Mouse (Mus musculus): Measurements from ENCODE around the gene Dimt1. TPM values are rescaled to one million over a fixed set of nuclear protein-coding genes. Genes with fewer than 3 reads are reported as not detected.
A peak's percentile ranks its signal among the peaks of the same experiment; 100 is the strongest.

Gene Dimt1
- polyA plus RNA-seq, 1 experiment from 2014 or later: 56.9 TPM

DNA sequence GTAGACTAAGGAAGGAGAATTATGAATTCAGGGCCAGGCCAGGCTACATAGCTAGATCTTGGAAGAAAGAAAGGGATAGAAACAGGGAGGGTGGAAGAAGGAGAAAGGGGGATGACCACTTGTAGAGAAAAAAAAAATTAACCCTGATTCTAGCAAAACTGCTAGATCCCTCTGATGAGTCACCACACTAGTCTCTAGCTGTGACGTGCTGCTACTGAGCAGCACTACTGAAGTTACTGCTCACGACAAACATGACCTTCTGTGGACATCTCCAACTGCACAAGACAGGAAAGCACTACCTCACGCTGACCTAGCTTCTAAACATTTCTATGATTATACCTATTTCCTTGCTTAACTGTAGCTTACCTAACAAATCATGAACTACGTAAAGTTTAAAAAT is 18.6 kb upstream of the Dimt1 start:
- Histone ChIP-seq H3K4me1 (ENCODE audit: insufficient read depth) (no peaks in the 10 kb centered on the region), H3K4me2 (no peak overlapping the region), H3K36me3 (ENCODE audit: insufficient read depth) (peaks cover 14% of the 10 kb centered on the region; the same call in 1 of the 2 replicates), H3K9me3 (ENCODE audit: low read depth, low read length) (0 out of 2 replicates have a peak, but pooled peaks cover 3% of the 10 kb centered on the region), H3K9ac (no peak overlapping the region), H3K4me3 (ENCODE audit: low read depth, low read length) (no peak overlapping the region), H3K27me3 (ENCODE audit: insufficient read depth, low read length) (no peaks in the 10 kb centered on the region), H3K27ac (ENCODE audit: low read depth) (no peak overlapping the region)
- WGBS: 94% methylated on average over 4 of the region's 4 CpGs
- DNase-seq (no peak), ATAC-seq (ENCODE audit: insufficient read depth) (no peak)
- no peak for TF ChIP-seq CTCF (IDR thresholded peaks at IDR 0.05; ENCODE audit: low read depth)

DNA sequence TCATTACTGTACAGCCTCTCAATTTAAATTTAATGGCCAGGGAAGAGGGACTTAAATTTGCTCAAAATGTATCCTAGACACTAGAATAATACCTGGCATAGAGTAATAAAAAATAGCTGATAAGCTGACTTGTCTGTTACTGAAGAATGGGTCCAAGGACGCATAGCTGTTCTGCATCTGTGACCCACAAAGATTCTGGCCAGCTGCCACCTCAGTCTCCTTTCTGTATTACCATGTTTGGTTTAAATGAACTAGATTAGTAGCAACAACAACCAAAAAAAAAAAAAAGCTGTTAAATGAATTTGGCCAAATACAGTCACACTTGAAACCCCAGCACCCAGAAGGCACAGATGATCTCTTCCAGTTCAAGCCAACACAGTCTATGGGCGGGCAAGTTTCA is 17.7 kb upstream of the Dimt1 start:
- H3K27me3 ChIP-seq (ENCODE audit: insufficient read depth, low read length): no peaks in the 10 kb centered on the region
- ATAC-seq (ENCODE audit: insufficient read depth) (no peak), DNase-seq (peak; percentile 16)
- H3K4me3 ChIP-seq (ENCODE audit: low read depth, low read length): no peak overlapping the region
- H3K9me3 ChIP-seq (ENCODE audit: low read depth, low read length): 0 out of 2 replicates have a peak, but pooled peaks cover 3% of the 10 kb centered on the region
- H3K36me3 ChIP-seq (ENCODE audit: insufficient read depth): peaks cover 8% of the 10 kb centered on the region; the same call in 1 of the 2 replicates
- no peak for TF ChIP-seq CTCF (IDR thresholded peaks at IDR 0.05; ENCODE audit: low read depth)
- 72% methylated on average over 2 of the region's 2 CpGs for WGBS
- no peak overlapping the region for H3K4me2 ChIP-seq
- no peak overlapping the region for H3K9ac ChIP-seq
- H3K4me1 ChIP-seq (ENCODE audit: insufficient read depth): no peaks in the 10 kb centered on the region
- H3K27ac ChIP-seq (ENCODE audit: low read depth): no peak overlapping the region

DNA sequence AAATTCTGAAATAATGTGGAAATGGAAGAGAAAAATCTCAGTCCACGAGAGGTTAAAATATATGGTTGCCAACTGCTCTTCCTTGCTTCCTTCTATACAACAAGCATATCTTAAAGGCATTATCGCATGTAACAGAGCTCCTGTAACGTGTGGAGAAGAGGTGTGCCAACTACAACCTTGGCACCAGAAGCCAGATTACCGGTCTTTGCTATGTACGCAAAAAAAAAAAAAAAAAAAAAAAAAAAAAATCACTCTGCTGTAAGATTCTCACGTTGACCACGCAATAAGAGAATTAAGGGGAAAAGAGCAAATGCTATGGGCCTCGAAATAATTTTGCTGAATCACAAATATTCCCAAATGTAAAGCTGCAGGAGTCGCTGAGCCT is 11.1 kb upstream of the Dimt1 start:
- H3K4me3 ChIP-seq (ENCODE audit: low read depth, low read length): peak overlapping the region; percentile 99
- peak overlapping the region; percentile 74 for H3K4me2 ChIP-seq
- H3K36me3 ChIP-seq (ENCODE audit: insufficient read depth): no peaks in the 10 kb centered on the region
- H3K4me1 ChIP-seq (ENCODE audit: insufficient read depth): no peaks in the 10 kb centered on the region; the same call in 1 of the 2 replicates
- no peaks in the 10 kb centered on the region for H3K9me3 ChIP-seq (ENCODE audit: low read depth, low read length)
- no peaks in the 10 kb centered on the region for H3K27me3 ChIP-seq (ENCODE audit: insufficient read depth, low read length)
- peak overlapping the region; percentile 90 for H3K27ac ChIP-seq (ENCODE audit: low read depth)
- peak overlapping the region; percentile 92 for H3K9ac ChIP-seq
- no peak for TF ChIP-seq CTCF (IDR thresholded peaks at IDR 0.05; ENCODE audit: low read depth)
- 4% methylated on average over 9 of the region's 9 CpGs for WGBS
- no peak for ATAC-seq (ENCODE audit: insufficient read depth)
- no peak for DNase-seq

DNA sequence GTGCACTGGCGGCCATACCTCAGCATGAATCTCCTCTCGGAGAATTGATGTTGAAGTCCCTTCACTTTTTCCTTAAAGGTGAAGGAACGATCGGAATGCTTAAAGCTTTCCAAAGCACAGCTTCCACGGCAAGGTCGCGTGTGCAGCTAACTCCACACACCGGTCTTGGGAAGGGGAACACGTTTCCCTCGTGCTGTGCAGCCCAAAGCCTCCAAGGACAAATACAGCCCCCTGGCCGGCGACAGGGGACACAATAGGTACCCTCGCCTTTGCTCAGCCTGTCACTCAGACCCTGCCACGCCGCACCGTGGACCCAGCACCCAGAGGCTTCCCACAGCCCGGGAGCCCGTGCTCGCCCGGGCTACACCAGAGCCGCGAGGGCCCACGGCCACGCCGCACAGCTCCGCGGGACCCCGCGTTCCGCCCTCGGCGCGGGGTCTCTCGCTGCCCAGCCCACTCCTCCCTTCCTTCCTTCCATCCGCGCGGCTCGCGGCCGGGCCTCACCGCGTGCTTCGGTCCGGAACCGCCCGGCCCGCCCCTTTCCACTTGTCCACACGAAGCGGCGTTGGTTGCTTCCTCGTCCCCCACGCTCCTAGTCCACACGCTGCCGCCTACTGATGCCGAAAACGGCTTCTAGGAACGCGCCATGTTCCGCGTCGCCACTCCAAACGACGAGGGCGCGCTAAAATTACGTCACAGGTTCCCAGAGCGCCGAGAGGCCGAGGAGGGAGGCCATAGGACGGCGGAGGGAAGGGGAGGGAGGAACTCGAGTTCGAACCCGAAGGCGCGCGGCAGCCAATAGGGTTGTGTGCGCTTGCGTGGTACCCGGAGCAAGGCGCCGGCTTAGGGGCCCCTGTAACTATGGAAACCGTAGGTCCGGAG is 10.4 kb upstream of the Dimt1 start, which contains the start of gene Ipo11:
TSS of gene Ipo11 (minus strand) at position 703 of the 882 bp plus-strand sequence.
- H3K4me3 ChIP-seq (ENCODE audit: low read depth, low read length): peak within 1 kb of the TSS; percentile 99
- peak within 1 kb of the TSS; percentile 90 for H3K27ac ChIP-seq (ENCODE audit: low read depth)
- DNase-seq (peak; percentile 99), ATAC-seq (ENCODE audit: insufficient read depth) (peak; percentile 98)
- no peaks in the 10 kb centered on the region for H3K36me3 ChIP-seq (ENCODE audit: insufficient read depth)
- TF ChIP-seq CTCF (IDR thresholded peaks at IDR 0.05; ENCODE audit: low read depth): no peak
- no peaks in the 10 kb centered on the region; the same call in 1 of the 2 replicates for H3K4me1 ChIP-seq (ENCODE audit: insufficient read depth)
- H3K27me3 ChIP-seq (ENCODE audit: insufficient read depth, low read length): no peaks in the 10 kb centered on the region
- under 1% methylated on average over 83 of the region's 84 CpGs for WGBS
- H3K4me2 ChIP-seq: peak within 1 kb of the TSS; percentile 74
- peak within 1 kb of the TSS; percentile 92 for H3K9ac ChIP-seq
- H3K9me3 ChIP-seq (ENCODE audit: low read depth, low read length): no peaks in the 10 kb centered on the region

DNA sequence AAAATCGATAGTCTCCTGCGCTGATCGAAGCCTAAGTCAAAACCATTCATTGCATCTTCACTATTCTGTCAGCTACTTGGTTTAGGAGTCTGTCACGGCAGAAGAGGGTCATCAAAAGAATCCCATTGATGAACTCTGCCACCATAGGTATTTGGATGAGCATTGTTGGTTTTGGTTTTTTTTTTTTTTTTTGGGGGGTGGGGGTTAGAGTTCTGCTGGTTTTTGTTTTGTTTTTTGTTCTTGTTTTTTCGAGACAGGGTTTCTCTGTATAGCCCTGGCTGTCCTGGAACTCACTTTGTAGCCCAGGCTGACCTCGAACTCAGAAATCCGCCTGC is 9.8 kb upstream of the Dimt1 start:
- Histone ChIP-seq H3K27ac (ENCODE audit: low read depth) (no peak overlapping the region), H3K4me2 (peak overlapping the region; percentile 74), H3K36me3 (ENCODE audit: insufficient read depth) (no peaks in the 10 kb centered on the region), H3K9ac (peak overlapping the region; percentile 92), H3K27me3 (ENCODE audit: insufficient read depth, low read length) (no peaks in the 10 kb centered on the region), H3K4me3 (ENCODE audit: low read depth, low read length) (peak overlapping the region; percentile 99), H3K4me1 (ENCODE audit: insufficient read depth) (no peaks in the 10 kb centered on the region; the same call in 1 of the 2 replicates), H3K9me3 (ENCODE audit: low read depth, low read length) (no peaks in the 10 kb centered on the region)
- TF ChIP-seq CTCF (IDR thresholded peaks at IDR 0.05; ENCODE audit: low read depth): no peak
- 23% methylated on average over 7 of the region's 7 CpGs for WGBS
- no peak for DNase-seq
- ATAC-seq (ENCODE audit: insufficient read depth): no peak

DNA sequence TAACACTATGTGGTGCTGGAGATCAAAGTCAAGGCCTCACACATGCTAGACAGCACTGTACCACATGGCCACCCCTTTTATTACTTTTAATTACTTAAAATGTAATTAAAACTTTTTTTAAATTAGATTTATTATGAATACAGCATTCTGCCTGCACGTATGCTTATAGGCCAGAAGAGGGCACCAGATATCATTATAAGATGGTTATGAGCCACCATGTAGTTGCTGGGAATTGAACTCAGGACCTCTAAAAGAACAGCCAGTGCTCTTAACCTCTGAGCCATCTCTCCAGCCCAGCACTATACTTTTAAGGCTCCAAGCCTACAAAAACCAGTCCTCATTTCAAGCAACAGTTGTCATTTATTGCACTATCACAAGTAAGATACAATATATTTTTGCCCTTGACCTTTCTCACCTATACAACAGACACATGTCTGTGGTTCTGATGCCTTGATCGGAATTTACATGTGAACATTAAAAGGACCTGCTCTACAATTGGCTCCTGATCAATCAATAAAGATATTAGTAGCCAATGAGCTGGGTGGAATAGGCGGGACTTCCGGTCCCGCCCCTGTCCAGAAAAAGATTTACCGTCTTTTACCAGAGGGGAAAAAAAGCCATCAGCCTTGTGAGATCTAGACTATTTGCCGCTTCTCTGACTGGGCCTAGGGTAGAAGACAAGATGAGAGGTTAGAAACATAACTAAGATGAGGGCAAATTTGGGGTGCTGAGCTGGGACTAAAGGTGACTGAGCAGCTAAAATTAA is 5.5 kb upstream of the Dimt1 start:
- peak; percentile 59 for DNase-seq
- Histone ChIP-seq H3K4me3 (ENCODE audit: low read depth, low read length) (no peak overlapping the region), H3K9ac (no peak overlapping the region), H3K27me3 (ENCODE audit: insufficient read depth, low read length) (no peaks in the 10 kb centered on the region), H3K9me3 (ENCODE audit: low read depth, low read length) (no peaks in the 10 kb centered on the region), H3K27ac (ENCODE audit: low read depth) (no peak overlapping the region), H3K4me2 (peak overlapping the region; percentile 18; the same call in 1 of the 2 replicates), H3K4me1 (ENCODE audit: insufficient read depth) (no peaks in the 10 kb centered on the region), H3K36me3 (ENCODE audit: insufficient read depth) (no peaks in the 10 kb centered on the region)
- TF ChIP-seq CTCF (IDR thresholded peaks at IDR 0.05; ENCODE audit: low read depth): peak; percentile 11; the same call in 1 of the 2 replicates
- ATAC-seq (ENCODE audit: insufficient read depth): no peak
- 21% methylated on average over 7 of the region's 7 CpGs for WGBS

DNA sequence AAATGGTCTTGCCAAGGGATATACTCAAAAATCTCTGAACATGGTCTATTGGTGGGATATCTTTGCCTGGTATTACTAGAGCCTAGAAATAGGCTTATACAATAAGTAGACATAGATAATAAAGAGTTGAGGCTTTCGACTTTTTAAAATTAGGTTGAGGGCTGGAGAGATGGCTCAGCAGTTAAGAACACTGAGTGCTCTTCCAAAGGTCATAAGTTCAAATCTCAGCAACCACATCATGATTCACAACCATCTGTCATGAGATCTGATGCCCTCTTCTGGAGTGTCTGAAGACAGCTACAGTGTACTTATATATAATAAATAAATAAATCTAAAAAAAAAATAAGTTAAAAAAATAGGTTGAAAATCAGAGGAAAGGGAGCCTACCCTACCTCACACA is 4.2 kb upstream of the Dimt1 start:
- no peak for DNase-seq
- no peak overlapping the region for H3K4me3 ChIP-seq (ENCODE audit: low read depth, low read length)
- 66% methylated on average over 1 of the region's 1 CpGs for WGBS
- no peaks in the 10 kb centered on the region for H3K36me3 ChIP-seq (ENCODE audit: insufficient read depth)
- no peak overlapping the region for H3K27ac ChIP-seq (ENCODE audit: low read depth)
- no peaks in the 10 kb centered on the region for H3K9me3 ChIP-seq (ENCODE audit: low read depth, low read length)
- H3K4me1 ChIP-seq (ENCODE audit: insufficient read depth): no peaks in the 10 kb centered on the region
- ATAC-seq (ENCODE audit: insufficient read depth): no peak
- no peak overlapping the region for H3K9ac ChIP-seq
- no peak for TF ChIP-seq CTCF (IDR thresholded peaks at IDR 0.05; ENCODE audit: low read depth)
- H3K4me2 ChIP-seq: no peak overlapping the region
- no peaks in the 10 kb centered on the region for H3K27me3 ChIP-seq (ENCODE audit: insufficient read depth, low read length)
